Mouse (Mus musculus) megakaryocyte progenitor cell, adult 5-6 weeks (primary cell): ENCODE measurements around the gene Kdm5c. TPM values are rescaled to one million over a fixed set of nuclear protein-coding genes. Genes with fewer than 3 reads are reported as not detected.
A peak's percentile ranks its signal among the peaks of the same experiment; 100 is the strongest.
"Not testable (repeated sequence)": the region's sequence is repeated elsewhere in the genome, so short reads cannot be mapped to it uniquely, and the experiment has no call there.

Source experiments
- ATAC-seq: replicated peaks from 2 replicates; pipeline ENCODE4 v1.8.0; 2016; ENCODE audit warnings: mild to moderate bottlenecking, moderate TSS enrichment, inconsistent platforms; ENCODE audit not compliant: poor library complexity
- total RNA-seq, 2 experiments: library from RNA; stranded (forward) in 1 of 2; stranded (reverse) in 1 of 2; fragments of 157-497, 149-512 nt in 1 of 2; fragments of 200-1000 nt in 1 of 2; gene quantifications; 2 replicates each; pipeline versions ENCODE4 v1.2.3 to v1.2.4; 2015 to 2017

Gene Kdm5c
- total RNA-seq, 2 experiments from 2014 or later: 22.4 to 38.4 TPM

GRCm38 (mm10) chrX:152284746-152285145 lies 51.9 kb downstream of the Kdm5c start:
- peak; percentile 50; the same call in 1 of the 2 replicates for ATAC-seq

- ATAC-seq: not testable (repeated sequence)
These were observed 54.2 kb downstream of the Kdm5c start for GRCm38 (mm10) chrX:152287026-152287425.

- no peak for ATAC-seq
These were observed 73.4 kb downstream of the Kdm5c start for GRCm38 (mm10) chrX:152306224-152306623.

GRCm38 (mm10) chrX:152307371-152307770 lies 74.6 kb downstream of the Kdm5c start:
- ATAC-seq: peak; percentile 99

- peak; percentile 88 for ATAC-seq
These were observed 75.1 kb downstream of the Kdm5c start for GRCm38 (mm10) chrX:152307942-152308341.

- no peak for ATAC-seq
These were observed 87.7 kb downstream of the Kdm5c start for GRCm38 (mm10) chrX:152320535-152320934.

GRCm38 (mm10) chrX:152322776-152323175 lies 90.0 kb downstream of the Kdm5c start:
- ATAC-seq: peak; percentile 49

- peak; percentile 24; the same call in 1 of the 2 replicates for ATAC-seq
These were observed 90.8 kb downstream of the Kdm5c start for GRCm38 (mm10) chrX:152323584-152323983.

Other genes starting within 250 kb of the Kdm5c start
- gene Hsd17b10, start 231.2 kb upstream of the Kdm5c start, total RNA-seq (2015): 110 and 139 TPM in 2 replicates
- gene Hsd17b10, start 231.2 kb upstream of the Kdm5c start, total RNA-seq (2017): 76.0 and 85.4 TPM in 2 replicates
- gene Ribc1, start 216.7 kb upstream of the Kdm5c start, total RNA-seq (2015): 1.6 and 2.9 TPM in 2 replicates
- 3.0 and 3.3 TPM in 2 replicates for gene Ribc1, start 216.7 kb upstream of the Kdm5c start, total RNA-seq (2017)
- 121 and 125 TPM in 2 replicates for gene Smc1a, start 216.6 kb upstream of the Kdm5c start, total RNA-seq (2015)
- gene Smc1a, start 216.6 kb upstream of the Kdm5c start, total RNA-seq (2017): 264 and 317 TPM in 2 replicates
- gene Iqsec2, start 88.8 kb upstream of the Kdm5c start, total RNA-seq (2015): 2.4 and 5.8 TPM in 2 replicates
- 0.92 and 1.3 TPM in 2 replicates for gene Iqsec2, start 88.8 kb upstream of the Kdm5c start, total RNA-seq (2017)
- 14.4 and 24.0 TPM in 2 replicates for gene Kantr, start 94.5 kb downstream of the Kdm5c start, total RNA-seq (2015)
- 6.2 and 6.4 TPM in 2 replicates for gene Kantr, start 94.5 kb downstream of the Kdm5c start, total RNA-seq (2017)
- 10.6 and 16.6 TPM in 2 replicates for gene Tspyl2, start 109.4 kb downstream of the Kdm5c start, total RNA-seq (2015)
- gene Tspyl2, start 109.4 kb downstream of the Kdm5c start, total RNA-seq (2017): 20.2 and 29.4 TPM in 2 replicates
- not detected in 2 replicates for gene Gpr173, start 135.7 kb downstream of the Kdm5c start, total RNA-seq (2015)
- gene Gpr173, start 135.7 kb downstream of the Kdm5c start, total RNA-seq (2017): not detected in 2 replicates